Mouse (Mus musculus) MEL (cell line): ENCODE results near the gene March10. TPM values are rescaled to one million over a fixed set of nuclear protein-coding genes. Genes with fewer than 3 reads are reported as not detected.

ENCODE experiments used
- DNase-seq: peaks from one replicate; pipeline ENCODE4 v3.0.0; 2011; ENCODE audit warnings: low read depth, low spot score
- H3K27ac ChIP-seq: 2 replicates; pipeline ENCODE4 v1.5.1; 2012; ENCODE audit warnings: low read depth, mild to moderate bottlenecking, control low read depth, low read length, moderate library complexity; ENCODE audit not compliant: control insufficient read depth
- H3K27me3 ChIP-seq, 2 experiments: fragments of 150-350 bp in 1 of 2; sonication (generic) in 1 of 2; 2 replicates each; pipeline ENCODE4 v1.6.1; 2012; ENCODE audit warnings: low read length in 2 of 2, mild to moderate bottlenecking in 2 of 2, improper control_type of control experiment in 1 of 2, moderate library complexity in 1 of 2; ENCODE audit not compliant: insufficient read depth in 2 of 2, control insufficient read depth in 1 of 2
- H3K36me3 ChIP-seq, 2 experiments: 2 replicates each; pipeline ENCODE4 v1.6.1; 2012 to 2014; ENCODE audit warnings: low read length in 2 of 2, improper control_type of control experiment in 1 of 2, inconsistent platforms in 1 of 2, mild to moderate bottlenecking in 1 of 2; ENCODE audit not compliant: insufficient read depth in 2 of 2, control insufficient read depth in 1 of 2
- H3K4me1 ChIP-seq, 2 experiments: fragments of 150-350 bp in 1 of 2; sonication (generic) in 1 of 2; 2 replicates each; pipeline ENCODE4 v1.6.1; 2012; ENCODE audit warnings: low read length in 2 of 2, improper control_type of control experiment in 1 of 2, mild to moderate bottlenecking in 1 of 2; ENCODE audit not compliant: insufficient read depth in 2 of 2, control insufficient read depth in 1 of 2
- H3K4me3 ChIP-seq, 2 experiments: fragments of 150-350 bp in 1 of 2; sonication (generic) in 1 of 2; 2 replicates each; pipeline ENCODE4 v1.5.1; 2012; ENCODE audit warnings: low read depth in 2 of 2, low read length in 2 of 2, mild to moderate bottlenecking in 2 of 2, moderate library complexity in 2 of 2, control low read depth in 1 of 2, improper control_type of control experiment in 1 of 2; ENCODE audit not compliant: control insufficient read depth in 1 of 2, insufficient read depth in 1 of 2
- H3K79me2 ChIP-seq: 2 replicates; pipeline ENCODE4 v1.6.1; 2012; ENCODE audit warnings: mild to moderate bottlenecking, low read length, moderate library complexity; ENCODE audit not compliant: control insufficient read depth, poor library complexity, insufficient read depth
- H3K9ac ChIP-seq: 2 replicates; pipeline ENCODE4 v1.6.1; 2012; ENCODE audit warnings: low read depth, mild to moderate bottlenecking, control low read depth, low read length, moderate library complexity; ENCODE audit not compliant: control insufficient read depth, poor library complexity, severe bottlenecking
- H3K9me3 ChIP-seq: fragments of 150-350 bp; sonication (generic); replicated peaks from 2 replicates; pipeline ENCODE4 v1.6.1; 2012; ENCODE audit warnings: mild to moderate bottlenecking, low read length, improper control_type of control experiment, moderate library complexity; ENCODE audit not compliant: insufficient read depth
- BHLHE40 ChIP-seq: IDR thresholded peaks from 2 replicates; pipeline ENCODE4 v1.6.1; 2012; ENCODE audit warnings: low read depth, mild to moderate bottlenecking, inconsistent platforms, low read length, improper control_type of control experiment, borderline replicate concordance
- CHD1 ChIP-seq: IDR thresholded peaks from 2 replicates; pipeline ENCODE4 v1.6.1; 2012; ENCODE audit warnings: low read depth, mild to moderate bottlenecking, inconsistent platforms, low read length, improper control_type of control experiment
- CTCF ChIP-seq, 3 experiments: IDR thresholded peaks in 2 of 3; conservative IDR thresholded peaks in 1 of 3; 2 replicates each; pipeline ENCODE4 v1.5.1; 2011 to 2012; ENCODE audit warnings: low read length in 3 of 3, low read depth in 2 of 3, mild to moderate bottlenecking in 2 of 3, improper control_type of control experiment in 1 of 3, inconsistent platforms in 1 of 3, mixed read lengths in 1 of 3, moderate library complexity in 1 of 3; ENCODE audit not compliant: control insufficient read depth in 1 of 3, insufficient read depth in 1 of 3, poor library complexity in 1 of 3, severe bottlenecking in 1 of 3
- E2F4 ChIP-seq: IDR thresholded peaks from 2 replicates; pipeline ENCODE4 v1.6.1; 2011; ENCODE audit warnings: low read depth, low read length, improper control_type of control experiment, borderline replicate concordance
- ELF1 ChIP-seq: IDR thresholded peaks from 2 replicates; pipeline ENCODE4 v1.6.1; 2014; ENCODE audit warnings: low read depth, mild to moderate bottlenecking, inconsistent platforms, low read length, improper control_type of control experiment, moderate library complexity
- EP300 ChIP-seq, 2 experiments: IDR thresholded peaks; 2 replicates each; pipeline ENCODE4 v1.6.1; 2011; ENCODE audit warnings: improper control_type of control experiment in 2 of 2, low read length in 2 of 2, low read depth in 1 of 2, mild to moderate bottlenecking in 1 of 2
- GABPA ChIP-seq: IDR thresholded peaks from 2 replicates; pipeline ENCODE4 v1.6.1; 2012; ENCODE audit warnings: low read depth, mild to moderate bottlenecking, inconsistent platforms, low read length, improper control_type of control experiment, moderate library complexity
- GATA1 ChIP-seq: IDR thresholded peaks from 2 replicates; pipeline ENCODE4 v1.6.1; 2011; ENCODE audit warnings: low read depth, low read length, improper control_type of control experiment
- HCFC1 ChIP-seq: IDR thresholded peaks from 2 replicates; pipeline ENCODE4 v1.6.1; 2012; ENCODE audit warnings: low read depth, mild to moderate bottlenecking, inconsistent platforms, low read length, improper control_type of control experiment, moderate library complexity
- JUND ChIP-seq: IDR thresholded peaks from 2 replicates; pipeline ENCODE4 v1.6.1; 2011; ENCODE audit warnings: low read depth, mild to moderate bottlenecking, improper control_type of control experiment, low read length
- KAT2A ChIP-seq: conservative IDR thresholded peaks from 2 replicates; pipeline ENCODE4 v1.6.1; 2012; ENCODE audit warnings: low read depth, low read length, improper control_type of control experiment, inconsistent platforms
- MAX ChIP-seq: IDR thresholded peaks from 2 replicates; pipeline ENCODE4 v1.6.1; 2011; ENCODE audit warnings: low read length, improper control_type of control experiment
- MEF2A ChIP-seq: IDR thresholded peaks from 2 replicates; pipeline ENCODE4 v1.6.1; 2014; ENCODE audit warnings: low read depth, mild to moderate bottlenecking, inconsistent platforms, low read length, improper control_type of control experiment; ENCODE audit not compliant: poor library complexity, insufficient replicate concordance, severe bottlenecking; ENCODE audit errors: extremely low read depth
- MXI1 ChIP-seq: IDR thresholded peaks from 2 replicates; pipeline ENCODE4 v1.6.1; 2011; ENCODE audit warnings: mild to moderate bottlenecking, low read depth, low read length, improper control_type of control experiment
- MYB ChIP-seq: IDR thresholded peaks from 2 replicates; pipeline ENCODE4 v1.6.1; 2011; ENCODE audit warnings: mild to moderate bottlenecking, low read depth, low read length, improper control_type of control experiment
- MYC ChIP-seq: IDR thresholded peaks from 2 replicates; pipeline ENCODE4 v1.6.1; 2011; ENCODE audit warnings: low read depth, mild to moderate bottlenecking, low read length, improper control_type of control experiment, moderate library complexity
- NELFE ChIP-seq: IDR thresholded peaks from 2 replicates; pipeline ENCODE4 v1.6.1; 2011; ENCODE audit warnings: low read depth, low read length, improper control_type of control experiment
- POLR2A ChIP-seq, 2 experiments: IDR thresholded peaks; 2 replicates each; pipeline ENCODE4 v1.6.1; 2011 to 2012; ENCODE audit warnings: low read length in 2 of 2, mild to moderate bottlenecking in 2 of 2, control low read depth in 1 of 2, improper control_type of control experiment in 1 of 2, low read depth in 1 of 2, moderate library complexity in 1 of 2; ENCODE audit not compliant: control insufficient read depth in 1 of 2, insufficient read depth in 1 of 2, poor library complexity in 1 of 2
- POLR2AphosphoS2 ChIP-seq: IDR thresholded peaks from 2 replicates; pipeline ENCODE4 v1.6.1; 2011; ENCODE audit warnings: low read length, improper control_type of control experiment
- RAD21 ChIP-seq: IDR thresholded peaks from 2 replicates; pipeline ENCODE4 v1.6.1; 2011; ENCODE audit warnings: mild to moderate bottlenecking, low read depth, low read length, improper control_type of control experiment
- SIN3A ChIP-seq: IDR thresholded peaks from 2 replicates; pipeline ENCODE4 v1.6.1; 2012; ENCODE audit warnings: low read length, improper control_type of control experiment, inconsistent platforms
- TAL1 ChIP-seq: IDR thresholded peaks from 2 replicates; pipeline ENCODE4 v1.6.1; 2012; ENCODE audit warnings: mild to moderate bottlenecking, inconsistent platforms, low read length, moderate library complexity, mixed read lengths
- TBP ChIP-seq: IDR thresholded peaks from 2 replicates; pipeline ENCODE4 v1.8.0; 2011; ENCODE audit warnings: low read depth, low read length, improper control_type of control experiment
- TCF12 ChIP-seq: IDR thresholded peaks from 2 replicates; pipeline ENCODE4 v1.6.1; 2014; ENCODE audit warnings: low read depth, mild to moderate bottlenecking, inconsistent platforms, low read length, improper control_type of control experiment, moderate library complexity
- UBTF ChIP-seq: IDR thresholded peaks from 2 replicates; pipeline ENCODE4 v1.6.1; 2012; ENCODE audit warnings: low read depth, mild to moderate bottlenecking, inconsistent platforms, low read length, improper control_type of control experiment, moderate library complexity, borderline replicate concordance; ENCODE audit not compliant: insufficient read depth
- USF1 ChIP-seq: IDR thresholded peaks from 2 replicates; pipeline ENCODE4 v1.6.1; 2014; ENCODE audit warnings: low read depth, mild to moderate bottlenecking, inconsistent platforms, low read length, improper control_type of control experiment, moderate library complexity
- ZMIZ1 ChIP-seq: IDR thresholded peaks from 2 replicates; pipeline ENCODE4 v1.6.1; 2012; ENCODE audit warnings: low read depth, mild to moderate bottlenecking, inconsistent platforms, low read length, improper control_type of control experiment, moderate library complexity
- ZNF384 ChIP-seq: IDR thresholded peaks from 2 replicates; pipeline ENCODE4 v1.6.1; 2012; ENCODE audit warnings: low read depth, mild to moderate bottlenecking, inconsistent platforms, low read length, improper control_type of control experiment
- polyA plus RNA-seq, 2 experiments: library from polyadenylated mRNA; stranded (reverse) in 1 of 2; unstranded in 1 of 2; fragments of >175 nt in 1 of 2; fragments of >200 nt in 1 of 2; gene quantifications; 2 replicates each; pipeline versions ENCODE4 v1.2.1 to v1.2.4; 2012; ENCODE audit warnings: low replicate concordance in 2 of 2, low read depth in 1 of 2; ENCODE audit not compliant: insufficient read length in 2 of 2, insufficient read depth in 1 of 2, missing spikeins in 1 of 2
- total RNA-seq: library from RNA; depleted of rRNA; stranded (reverse); fragments of 300-350 nt; gene quantifications from 2 replicates; pipeline ENCODE4 v1.2.3, GENCODE M21; 2012

March10 gene
- total and polyA plus RNA-seq, 3 experiments, result not detected

- no peak overlapping the region for H3K27ac ChIP-seq
- no peak for DNase-seq
- TF ChIP-seq MXI1 (no peak), POLR2AphosphoS2 (no peak), ELF1 (no peak), RAD21 (no peak), EP300 (IDR thresholded peaks at IDR 0.05; ENCODE audit: low read depth in 1 of 2, low read length in 2 of 2) (no peak), GABPA (no peak), MYB (no peak), JUND (no peak), KAT2A (no peak), MEF2A (no peak), CHD1 (no peak), TAL1 (no peak), POLR2A (IDR thresholded peaks at IDR 0.05; ENCODE audit: control insufficient read depth in 1 of 2, insufficient read depth in 1 of 2, low read depth in 1 of 2, low read length in 2 of 2, poor library complexity in 1 of 2) (no peak), UBTF (no peak), ZNF384 (no peak), GATA1 (no peak), ZMIZ1 (no peak), TBP (no peak), USF1 (no peak), SIN3A (no peak)
- TF ChIP-seq, all 39 proteins: peak for 0
Measured at GRCm38 (mm10) chr11:105323530-105323929, 133.0 kb downstream of the March10 start.

GRCm38 (mm10) chr11:105321090-105321489 lies 135.4 kb downstream of the March10 start:
- Histone ChIP-seq H3K36me3 (no peaks in the 10 kb centered on the region), H3K9ac (no peak overlapping the region), H3K27ac (no peak overlapping the region), H3K79me2 (no peaks in the 10 kb centered on the region), H3K27me3 (peaks cover 2 to 13% of the 10 kb centered on the region in 2 experiments; a peak in 3 of 4 replicates), H3K4me3 (no peak overlapping the region), H3K4me1 (no peaks in the 10 kb centered on the region), H3K9me3 (no peaks in the 10 kb centered on the region)
- peak; percentile 38 for DNase-seq
- TF ChIP-seq BHLHE40 (no peak), TCF12 (no peak), MXI1 (peak; percentile 79), POLR2AphosphoS2 (no peak), MYC (peak; percentile 91), CHD1 (no peak), KAT2A (no peak), POLR2A (IDR thresholded peaks at IDR 0.05; ENCODE audit: control insufficient read depth in 1 of 2, insufficient read depth in 1 of 2, low read depth in 1 of 2, low read length in 2 of 2, poor library complexity in 1 of 2) (no peak), MAX (peak; percentile 83), E2F4 (no peak), EP300 (IDR thresholded peaks at IDR 0.05; ENCODE audit: low read depth in 1 of 2, low read length in 2 of 2) (no peak), HCFC1 (no peak), CTCF (IDR thresholded peaks at IDR 0.05 in 2 of 3, conservative IDR thresholded peaks at IDR 0.05 in 1 of 3; ENCODE audit: control insufficient read depth in 1 of 3, insufficient read depth in 1 of 3, low read depth in 2 of 3, low read length in 3 of 3, poor library complexity in 1 of 3, severe bottlenecking in 1 of 3) (no peak), NELFE (no peak), RAD21 (no peak)

More at GRCm38 (mm10) chr11:105323530-105323929, 133.0 kb downstream of the March10 start:
- Histone ChIP-seq H3K4me3 (no peak overlapping the region), H3K4me1 (no peaks in the 10 kb centered on the region), H3K9me3 (no peaks in the 10 kb centered on the region), H3K36me3 (no peaks in the 10 kb centered on the region), H3K79me2 (no peaks in the 10 kb centered on the region), H3K27me3 (peaks cover 5 to 13% of the 10 kb centered on the region in 2 experiments; a peak in 3 of 4 replicates), H3K9ac (no peak overlapping the region)
